Mouse (Mus musculus) erythroblast, embryonic 14.5 days (primary cell): ENCODE measurements around the gene Sf3b3.

Experiments used
- GATA1 ChIP-seq: IDR thresholded peaks from 2 replicates; pipeline ENCODE4 v1.6.1; 2012; ENCODE audit warnings: low read length, inconsistent platforms, mixed read lengths
- TAL1 ChIP-seq: IDR thresholded peaks from 3 replicates; pipeline ENCODE4 v1.6.1; 2012; ENCODE audit warnings: low read length, inconsistent platforms, mixed read lengths

- TF ChIP-seq GATA1 (no peak), TAL1 (no peak)
Measured at GRCm38 (mm10) chr8:110805669-110806068, 40.9 kb downstream of the Sf3b3 start, which contains the start of gene Il34.
